Mouse (Mus musculus): ENCODE data around the gene Flnb.

The Flnb gene

GRCm38 (mm10) chr14:7992158-7992557 lies 174.4 kb downstream of the Flnb start:
- DNase-seq (ENCODE audit: low spot score in 2 of 2) = no peak

- peak in 1 of 2 experiments; percentile 42 for DNase-seq (ENCODE audit: low spot score in 2 of 2)
Observed at GRCm38 (mm10) chr14:7994271-7994767, 176.6 kb downstream of the Flnb start, which contains the start of gene Dnase1l3. Gene Dnase1l3, minus strand, starts transcription at chr14:7994573.

- DNase-seq (ENCODE audit: low spot score in 2 of 2) = peak; percentile 91 to 94
Observed at GRCm38 (mm10) chr14:7997255-7997696, 179.5 kb downstream of the Flnb start.

GRCm38 (mm10) chr14:7999030-7999429 lies 181.3 kb downstream of the Flnb start:
- no peak for DNase-seq (ENCODE audit: low spot score in 2 of 2)

- no peak for DNase-seq (ENCODE audit: low spot score in 2 of 2)
Observed at GRCm38 (mm10) chr14:7999435-7999834, 181.7 kb downstream of the Flnb start.

- no peak for DNase-seq (ENCODE audit: low spot score in 2 of 2)
Observed at GRCm38 (mm10) chr14:8000247-8000646, 182.5 kb downstream of the Flnb start.

All from frontal cortex, postnatal 36 days (tissue).